Mouse (Mus musculus): ENCODE measurements around the gene Zswim8. TPM values are rescaled to one million over a fixed set of nuclear protein-coding genes. Genes with fewer than 3 reads are reported as not detected.

Gene Zswim8
- polyA plus RNA-seq, 1 experiment = 37.0 TPM

- H3K36me3 ChIP-seq (ENCODE audit: control insufficient read depth, insufficient read depth, low read length, poor library complexity, severe bottlenecking) = peaks cover 25% of the 10 kb centered on the region
- peak within 1 kb of the TSS; percentile 47 for H3K9ac ChIP-seq (ENCODE audit: low read depth, poor library complexity, severe bottlenecking)
- H3K27ac ChIP-seq (ENCODE audit: insufficient read depth, low read length) = peak within 1 kb of the TSS; percentile 44
- no peak for TF ChIP-seq CTCF (IDR thresholded peaks at IDR 0.05; ENCODE audit: low read depth, low read length)
- no peak for TF ChIP-seq POLR2A (IDR thresholded peaks at IDR 0.05; ENCODE audit: insufficient read depth, low read length)
- TF ChIP-seq EP300 (IDR thresholded peaks at IDR 0.05; ENCODE audit: insufficient read depth, low read depth, low read length) = no peak
- H3K27me3 ChIP-seq (ENCODE audit: control insufficient read depth, insufficient read depth, low read length, poor library complexity, severe bottlenecking) = no peaks in the 10 kb centered on the region
- peak within 1 kb of the TSS; percentile 60 for H3K4me3 ChIP-seq (ENCODE audit: low read depth, low read length)
- H3K9me3 ChIP-seq (replicated peaks; ENCODE audit: control insufficient read depth, insufficient read depth, low read length, poor library complexity, severe bottlenecking) = no peaks in the 10 kb centered on the region
- H3K4me1 ChIP-seq (ENCODE audit: control insufficient read depth, insufficient read depth, low read length) = no peaks in the 10 kb centered on the region
These were observed 12.2 kb upstream of the Zswim8 start, which contains the start of gene Fut11 for GRCm38 (mm10) chr14:20694884-20695760. Fut11 (plus strand) TSS chr14:20694968.

- no peak overlapping the region for H3K27ac ChIP-seq (ENCODE audit: insufficient read depth, low read length)
These were observed 11.4 kb upstream of the Zswim8 start for GRCm38 (mm10) chr14:20695761-20696520.

GRCm38 (mm10) chr14:20696986-20697385, 10.4 kb upstream of the Zswim8 start:
- Histone ChIP-seq H3K27me3 (ENCODE audit: control insufficient read depth, insufficient read depth, low read length, poor library complexity, severe bottlenecking) (no peaks in the 10 kb centered on the region), H3K4me1 (ENCODE audit: control insufficient read depth, insufficient read depth, low read length) (peaks cover 2% of the 10 kb centered on the region), H3K9ac (ENCODE audit: low read depth, poor library complexity, severe bottlenecking) (no peak overlapping the region), H3K27ac (ENCODE audit: insufficient read depth, low read length) (no peak overlapping the region), H3K9me3 (replicated peaks; ENCODE audit: control insufficient read depth, insufficient read depth, low read length, poor library complexity, severe bottlenecking) (no peaks in the 10 kb centered on the region), H3K4me3 (ENCODE audit: low read depth, low read length) (no peak overlapping the region), H3K36me3 (ENCODE audit: control insufficient read depth, insufficient read depth, low read length, poor library complexity, severe bottlenecking) (peaks cover 20% of the 10 kb centered on the region)
- TF ChIP-seq CTCF (IDR thresholded peaks at IDR 0.05; ENCODE audit: low read depth, low read length) = peak; percentile 10
- TF ChIP-seq EP300 (IDR thresholded peaks at IDR 0.05; ENCODE audit: insufficient read depth, low read depth, low read length) = no peak

More at GRCm38 (mm10) chr14:20695761-20696520, 11.4 kb upstream of the Zswim8 start:
- peak overlapping the region; percentile 47 for H3K9ac ChIP-seq (ENCODE audit: low read depth, poor library complexity, severe bottlenecking)
- peaks cover 24% of the 10 kb centered on the region for H3K36me3 ChIP-seq (ENCODE audit: control insufficient read depth, insufficient read depth, low read length, poor library complexity, severe bottlenecking)
- H3K9me3 ChIP-seq (replicated peaks; ENCODE audit: control insufficient read depth, insufficient read depth, low read length, poor library complexity, severe bottlenecking) = no peaks in the 10 kb centered on the region
- H3K27me3 ChIP-seq (ENCODE audit: control insufficient read depth, insufficient read depth, low read length, poor library complexity, severe bottlenecking) = no peaks in the 10 kb centered on the region
- peaks cover 2% of the 10 kb centered on the region for H3K4me1 ChIP-seq (ENCODE audit: control insufficient read depth, insufficient read depth, low read length)
- peak overlapping the region; percentile 60 for H3K4me3 ChIP-seq (ENCODE audit: low read depth, low read length)
- no peak for TF ChIP-seq EP300 (IDR thresholded peaks at IDR 0.05; ENCODE audit: insufficient read depth, low read depth, low read length)
- TF ChIP-seq POLR2A (IDR thresholded peaks at IDR 0.05; ENCODE audit: insufficient read depth, low read length) = no peak
- TF ChIP-seq CTCF (IDR thresholded peaks at IDR 0.05; ENCODE audit: low read depth, low read length) = no peak

- H3K9me3 ChIP-seq (replicated peaks; ENCODE audit: control insufficient read depth, insufficient read depth, low read length, poor library complexity, severe bottlenecking) = no peaks in the 10 kb centered on the region
- no peaks in the 10 kb centered on the region for H3K27me3 ChIP-seq (ENCODE audit: control insufficient read depth, insufficient read depth, low read length, poor library complexity, severe bottlenecking)
- no peak overlapping the region for H3K9ac ChIP-seq (ENCODE audit: low read depth, poor library complexity, severe bottlenecking)
- peaks cover 11% of the 10 kb centered on the region; the same call in 1 of the 2 replicates for H3K36me3 ChIP-seq (ENCODE audit: control insufficient read depth, insufficient read depth, low read length, poor library complexity, severe bottlenecking)
- H3K4me3 ChIP-seq (ENCODE audit: low read depth, low read length) = no peak overlapping the region
- TF ChIP-seq CTCF (IDR thresholded peaks at IDR 0.05; ENCODE audit: low read depth, low read length) = no peak
- TF ChIP-seq EP300 (IDR thresholded peaks at IDR 0.05; ENCODE audit: insufficient read depth, low read depth, low read length) = no peak
- no peak for TF ChIP-seq POLR2A (IDR thresholded peaks at IDR 0.05; ENCODE audit: insufficient read depth, low read length)
- peaks cover 2% of the 10 kb centered on the region for H3K4me1 ChIP-seq (ENCODE audit: control insufficient read depth, insufficient read depth, low read length)
- no peak overlapping the region for H3K27ac ChIP-seq (ENCODE audit: insufficient read depth, low read length)
These were observed 8.8 kb upstream of the Zswim8 start for GRCm38 (mm10) chr14:20698515-20698914.

- Histone ChIP-seq H3K27ac (ENCODE audit: insufficient read depth, low read length) (no peak overlapping the region), H3K4me3 (ENCODE audit: low read depth, low read length) (no peak overlapping the region), H3K4me1 (ENCODE audit: control insufficient read depth, insufficient read depth, low read length) (peaks cover 2% of the 10 kb centered on the region), H3K9ac (ENCODE audit: low read depth, poor library complexity, severe bottlenecking) (no peak overlapping the region), H3K27me3 (ENCODE audit: control insufficient read depth, insufficient read depth, low read length, poor library complexity, severe bottlenecking) (no peaks in the 10 kb centered on the region), H3K9me3 (replicated peaks; ENCODE audit: control insufficient read depth, insufficient read depth, low read length, poor library complexity, severe bottlenecking) (no peaks in the 10 kb centered on the region), H3K36me3 (ENCODE audit: control insufficient read depth, insufficient read depth, low read length, poor library complexity, severe bottlenecking) (peaks cover 8% of the 10 kb centered on the region; the same call in 1 of the 2 replicates)
- no peak for TF ChIP-seq CTCF (IDR thresholded peaks at IDR 0.05; ENCODE audit: low read depth, low read length)
- TF ChIP-seq EP300 (IDR thresholded peaks at IDR 0.05; ENCODE audit: insufficient read depth, low read depth, low read length) = no peak
- TF ChIP-seq POLR2A (IDR thresholded peaks at IDR 0.05; ENCODE audit: insufficient read depth, low read length) = no peak
These were observed 7.0 kb upstream of the Zswim8 start for GRCm38 (mm10) chr14:20700362-20700761.
